Mouse (Mus musculus) lung, postnatal 0 days (tissue): ENCODE results near the gene Aurkaip1.

Experiments used
- CTCF ChIP-seq: IDR thresholded peaks from 2 replicates; pipeline ENCODE4 v1.5.1; 2016; ENCODE audit warnings: antibody characterized with exemption, mild to moderate bottlenecking
- EP300 ChIP-seq: IDR thresholded peaks from 2 replicates; pipeline ENCODE4 v1.6.1; 2016; ENCODE audit warnings: antibody characterized with exemption, mild to moderate bottlenecking, control low read depth

- no peak for TF ChIP-seq CTCF
- no peak for TF ChIP-seq EP300
Observed at GRCm38 (mm10) chr4:155817533-155817932, 13.5 kb upstream of the Aurkaip1 start.
